Mouse (Mus musculus): ENCODE measurements around the gene Esrrg.

Esrrg gene

GRCm38 (mm10) chr1:187706046-187706445 lies 97.5 kb downstream of the Esrrg start:
- CTCF ChIA-PET: no interaction called here

GRCm38 (mm10) chr1:187707176-187707575 lies 98.6 kb downstream of the Esrrg start:
- CTCF ChIA-PET: no interaction called here

GRCm38 (mm10) chr1:187710434-187710948 lies 101.9 kb downstream of the Esrrg start:
- CTCF ChIA-PET: no interaction called here

- CTCF ChIA-PET: no interaction called here
Measured at GRCm38 (mm10) chr1:187721035-187721434, 112.4 kb downstream of the Esrrg start.

GRCm38 (mm10) chr1:187722016-187722415 lies 113.4 kb downstream of the Esrrg start:
- CTCF ChIA-PET: no interaction called here

GRCm38 (mm10) chr1:187724651-187725050 lies 116.1 kb downstream of the Esrrg start:
- CTCF ChIA-PET: no interaction called here

GRCm38 (mm10) chr1:187725351-187725750 lies 116.8 kb downstream of the Esrrg start:
- CTCF ChIA-PET: interaction anchor here (0.6 kb wide), 1 partner anchor 545 kb away, joined by 3 read pairs; no protein-coding TSS in a partner anchor

- CTCF ChIA-PET: no interaction called here
Measured at GRCm38 (mm10) chr1:187731171-187731570, 122.6 kb downstream of the Esrrg start.

GRCm38 (mm10) chr1:187736507-187736906 lies 127.9 kb downstream of the Esrrg start:
- CTCF ChIA-PET: no interaction called here

- CTCF ChIA-PET: no interaction called here
Measured at GRCm38 (mm10) chr1:187737296-187737695, 128.7 kb downstream of the Esrrg start.

GRCm38 (mm10) chr1:187740531-187740930 lies 131.9 kb downstream of the Esrrg start:
- CTCF ChIA-PET: no interaction called here

GRCm38 (mm10) chr1:187741306-187741705 lies 132.7 kb downstream of the Esrrg start:
- CTCF ChIA-PET: no interaction called here

- CTCF ChIA-PET: no interaction called here
Measured at GRCm38 (mm10) chr1:187742071-187742470, 133.5 kb downstream of the Esrrg start.

- CTCF ChIA-PET: no interaction called here
Measured at GRCm38 (mm10) chr1:187749294-187749693, 140.7 kb downstream of the Esrrg start.

GRCm38 (mm10) chr1:187749931-187750330 lies 141.3 kb downstream of the Esrrg start:
- CTCF ChIA-PET: no interaction called here

- CTCF ChIA-PET: no interaction called here
Measured at GRCm38 (mm10) chr1:187755528-187755927, 146.9 kb downstream of the Esrrg start.

GRCm38 (mm10) chr1:187757981-187758380 lies 149.4 kb downstream of the Esrrg start:
- CTCF ChIA-PET: no interaction called here

- CTCF ChIA-PET: no interaction called here
Measured at GRCm38 (mm10) chr1:187758546-187758945, 150.0 kb downstream of the Esrrg start.

GRCm38 (mm10) chr1:187759536-187759935 lies 150.9 kb downstream of the Esrrg start:
- CTCF ChIA-PET: no interaction called here

GRCm38 (mm10) chr1:187762641-187763450 lies 154.3 kb downstream of the Esrrg start:
- CTCF ChIA-PET: no interaction called here

- CTCF ChIA-PET: no interaction called here
Measured at GRCm38 (mm10) chr1:187763451-187763755, 154.8 kb downstream of the Esrrg start.

- CTCF ChIA-PET: no interaction called here
Measured at GRCm38 (mm10) chr1:187763821-187764220, 155.2 kb downstream of the Esrrg start.

- CTCF ChIA-PET: no interaction called here
Measured at GRCm38 (mm10) chr1:187765577-187765976, 157.0 kb downstream of the Esrrg start.

- CTCF ChIA-PET: no interaction called here
Measured at GRCm38 (mm10) chr1:187767355-187767754, 158.8 kb downstream of the Esrrg start.

Measured in spleen, embryonic (tissue).